Mouse (Mus musculus) A20 (cell line): Measurements from ENCODE around the gene Ddx20.

Experiments used
- DNase-seq: peaks from one replicate; pipeline ENCODE4 v3.0.0-alpha.2; 2011; ENCODE audit warnings: low read depth, low spot score

The Ddx20 gene

DNA sequence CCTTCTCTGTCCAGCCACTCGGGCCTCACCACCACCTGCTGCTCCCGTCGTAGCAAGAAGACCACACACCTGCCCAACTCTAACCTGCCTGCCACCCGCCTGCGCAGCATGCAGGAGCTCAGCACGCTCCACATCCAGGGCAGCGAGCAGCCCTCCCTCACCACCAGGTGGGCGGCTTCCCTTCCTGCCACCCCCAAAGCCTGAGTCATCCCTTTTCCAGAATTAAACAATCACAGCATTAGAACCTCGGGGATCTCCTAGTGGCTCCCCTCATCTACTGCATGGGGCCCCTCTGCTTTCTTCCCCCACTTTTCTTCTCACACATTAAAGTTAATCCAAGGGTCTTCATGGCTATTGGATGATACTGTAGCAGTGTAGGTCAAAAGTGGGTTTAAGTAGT, 19.2 kb downstream of the Ddx20 start:
- DNase-seq = no peak

DNA sequence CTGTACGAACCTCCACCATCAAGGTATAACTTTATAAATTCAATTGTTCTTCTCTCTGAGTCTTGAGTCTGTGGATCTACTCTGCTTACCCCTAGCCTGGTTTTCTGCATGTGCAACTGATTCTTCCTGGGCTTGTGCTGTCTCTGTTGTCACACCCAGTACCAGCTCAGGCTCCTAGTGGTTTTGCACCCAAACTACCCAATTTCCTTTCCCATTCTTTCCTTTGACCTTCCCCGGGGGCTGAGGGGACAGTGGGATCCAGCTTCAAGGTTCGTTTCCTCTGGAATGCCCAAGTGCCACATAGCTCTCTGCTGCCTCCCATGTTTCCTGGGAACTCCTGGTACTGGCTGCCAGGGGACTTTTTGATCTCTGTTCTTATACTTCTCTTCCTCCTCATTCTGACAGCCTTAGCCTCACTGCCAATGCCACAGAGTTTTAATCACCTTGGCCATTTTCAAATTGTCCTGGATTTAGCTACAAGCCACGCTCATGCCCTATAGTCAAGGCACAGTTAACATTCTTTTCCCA, 20.3 kb downstream of the Ddx20 start:
- DNase-seq = no peak

- DNase-seq = no peak
Measured at GRCm38 (mm10) chr3:105665105-105665765, 22.1 kb downstream of the Ddx20 start.

- DNase-seq = no peak
Measured at GRCm38 (mm10) chr3:105663043-105663442, 24.3 kb downstream of the Ddx20 start.

- no peak for DNase-seq
Measured at GRCm38 (mm10) chr3:105660530-105660929, 26.8 kb downstream of the Ddx20 start.

- DNase-seq = no peak
Measured at GRCm38 (mm10) chr3:105655031-105655585, 32.3 kb downstream of the Ddx20 start.

DNA sequence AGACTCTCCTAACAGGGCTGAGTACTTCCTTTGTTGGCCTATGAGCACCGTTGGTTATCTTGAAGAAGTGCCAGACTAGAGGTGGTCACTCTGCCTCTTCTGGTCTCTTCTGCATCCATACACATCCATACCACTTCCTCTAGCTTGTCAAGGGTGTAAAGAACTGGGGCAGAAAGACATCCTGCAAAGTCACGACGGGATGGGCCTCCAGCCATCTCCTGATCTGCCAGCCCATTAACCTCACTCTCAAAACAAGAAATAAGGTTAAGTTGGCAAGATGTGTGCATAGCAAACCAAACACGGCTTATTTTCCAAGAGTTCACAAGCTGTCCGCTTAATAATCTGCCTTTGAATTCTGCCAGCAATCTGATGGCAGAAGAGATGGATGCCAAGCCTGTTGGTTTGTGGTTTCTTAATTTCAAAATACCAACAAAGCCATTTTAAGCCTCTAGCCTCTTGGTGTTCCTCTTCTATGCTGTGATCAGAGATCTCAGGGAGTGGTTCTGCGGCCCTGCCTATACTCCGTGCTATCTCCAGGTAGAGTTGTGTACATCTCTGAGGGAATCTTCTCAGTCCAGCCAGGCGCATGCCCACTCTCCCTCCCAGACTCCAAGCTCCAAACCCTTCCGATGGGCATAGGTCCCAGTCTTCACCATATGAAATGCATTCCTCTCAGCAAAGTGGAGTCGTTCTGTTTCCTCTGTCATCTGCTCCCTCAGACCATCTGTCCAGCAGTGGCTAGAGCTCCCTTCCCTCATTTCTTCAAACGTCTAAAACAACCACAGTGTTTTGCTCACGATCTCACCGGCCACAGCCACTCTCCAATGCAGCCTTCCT, 33.6 kb downstream of the Ddx20 start:
- no peak for DNase-seq

DNA sequence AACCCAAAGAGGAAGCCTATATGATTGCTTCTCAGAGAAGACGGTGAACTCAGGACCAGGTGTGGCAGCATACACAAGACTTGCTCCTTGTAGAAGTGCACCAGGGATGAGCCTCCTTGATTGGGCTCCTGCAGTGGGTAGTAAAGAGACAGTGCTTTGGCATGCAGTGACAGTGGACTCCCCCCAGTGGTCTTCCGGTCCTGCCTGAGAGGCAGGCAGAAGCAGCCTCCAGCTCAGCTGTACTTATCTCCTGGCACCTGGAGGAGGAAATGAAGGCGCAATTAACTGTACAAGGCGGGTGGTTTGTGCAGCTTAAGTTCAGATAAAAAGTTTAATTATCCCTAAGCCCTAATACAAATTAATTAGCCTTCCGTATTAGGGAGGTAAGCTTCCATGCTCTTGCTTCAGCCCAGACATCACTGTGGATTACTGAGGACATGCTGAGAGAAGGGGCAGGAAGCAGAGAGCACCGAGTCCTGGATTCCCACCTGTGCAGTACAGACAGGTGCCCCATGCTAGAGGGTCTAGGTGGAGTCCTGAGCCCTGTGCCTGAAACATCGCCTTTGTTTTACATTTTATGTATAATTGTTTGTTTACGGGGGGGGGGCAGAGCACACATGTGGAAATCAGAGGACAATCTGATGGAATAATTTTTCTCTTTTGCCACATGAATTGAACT, 38.3 kb downstream of the Ddx20 start:
- no peak for DNase-seq

DNA sequence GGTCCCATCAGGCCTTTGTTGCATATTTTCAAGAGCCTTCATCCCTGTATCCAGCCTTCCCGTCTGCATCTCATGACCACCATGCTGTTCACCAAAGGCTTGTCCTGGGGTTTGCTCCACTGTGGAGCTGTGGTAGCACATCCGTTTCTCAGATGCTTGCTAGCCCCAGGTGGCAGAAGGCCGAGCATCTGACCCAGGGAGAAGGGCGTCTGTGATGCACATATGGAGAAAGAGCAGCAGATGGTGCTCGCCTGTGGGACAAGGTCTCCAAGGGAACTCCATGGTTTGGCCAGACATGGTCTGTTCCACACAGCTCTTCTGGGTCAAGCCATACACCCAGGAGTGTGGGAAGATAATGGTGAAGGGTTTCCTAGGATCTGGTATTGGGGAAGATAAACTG, 43.8 kb downstream of the Ddx20 start:
- DNase-seq = no peak

- DNase-seq = peak; percentile 8
Measured at GRCm38 (mm10) chr3:105642186-105642585, 45.2 kb downstream of the Ddx20 start.

- DNase-seq = no peak
Measured at GRCm38 (mm10) chr3:105633021-105633420, 54.4 kb downstream of the Ddx20 start.

- no peak for DNase-seq
Measured at GRCm38 (mm10) chr3:105632296-105632695, 55.1 kb downstream of the Ddx20 start.
